Mouse (Mus musculus) adrenal gland, adult 18-20 months (tissue): ENCODE data around the gene Adarb1. TPM values are rescaled to one million over a fixed set of nuclear protein-coding genes. Genes with fewer than 3 reads are reported as not detected.
"Not testable (repeated sequence)": the region's sequence is repeated elsewhere in the genome, so short reads cannot be mapped to it uniquely, and the experiment has no call there.

ENCODE experiments used
- DNase-seq, 2 experiments: peaks; one replicate each; pipeline ENCODE4 v3.0.0; 2021 to 2022; ENCODE audit warnings: low spot score in 2 of 2
- total RNA-seq, 2 experiments: library from RNA; stranded (reverse); gene quantifications; 1 replicate in 1 of 2; 2 replicates in 1 of 2; pipeline ENCODE4 v1.2.3; 2021

The Adarb1 gene
- total RNA-seq, 2 experiments from 2014 or later = 31.3 to 113 TPM

GRCm38 (mm10) chr10:77321611-77322010 lies 96.5 kb downstream of the Adarb1 start:
- DNase-seq = no peak

GRCm38 (mm10) chr10:77321001-77321400 lies 97.1 kb downstream of the Adarb1 start:
- no peak for DNase-seq

- no peak for DNase-seq
These were observed 102.4 kb downstream of the Adarb1 start for GRCm38 (mm10) chr10:77315682-77316081.

- no peak for DNase-seq
These were observed 103.3 kb downstream of the Adarb1 start for GRCm38 (mm10) chr10:77314711-77315266.

DNA sequence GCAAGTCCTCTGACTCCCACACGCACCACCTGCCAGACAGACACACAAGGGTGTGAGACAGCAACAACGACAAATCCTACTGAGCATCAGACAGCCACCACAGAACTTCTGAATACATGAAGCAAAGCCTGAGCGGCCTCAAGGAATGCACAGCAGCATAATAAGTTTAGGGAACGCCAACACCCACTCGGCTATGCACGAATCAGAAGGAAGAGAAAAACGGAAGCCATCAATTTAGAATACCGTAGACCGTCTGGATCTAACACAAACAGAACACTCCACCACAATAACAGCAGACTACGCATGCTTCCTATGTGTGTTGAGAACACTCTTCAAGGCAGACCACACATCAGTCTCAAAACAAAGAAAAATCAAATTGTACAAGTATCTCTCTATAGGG lies 109.1 kb downstream of the Adarb1 start:
- no peak for DNase-seq

- no peak for DNase-seq
These were observed 112.3 kb downstream of the Adarb1 start for GRCm38 (mm10) chr10:77305766-77306165.

- DNase-seq = no peak
These were observed 113.1 kb downstream of the Adarb1 start for GRCm38 (mm10) chr10:77304840-77305533.

GRCm38 (mm10) chr10:77304362-77304761 lies 113.7 kb downstream of the Adarb1 start:
- no peak for DNase-seq

DNA sequence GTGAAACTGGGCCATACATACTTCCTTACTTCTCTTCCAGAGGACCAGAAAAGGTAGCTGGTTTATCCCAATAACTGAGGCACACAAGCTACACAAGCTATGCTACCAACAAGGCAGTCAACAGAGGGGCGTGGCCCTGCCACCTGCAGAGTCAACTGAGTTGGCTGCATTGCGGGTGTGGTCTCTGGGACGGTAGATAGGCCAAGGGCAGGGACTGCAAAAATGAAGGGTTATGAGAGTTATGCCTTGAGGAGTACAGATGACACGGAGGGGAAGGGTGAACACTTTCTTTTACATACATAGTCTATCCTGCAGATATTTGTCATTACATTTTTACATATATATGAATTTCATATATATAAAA lies 117.2 kb downstream of the Adarb1 start:
- DNase-seq = no peak

GRCm38 (mm10) chr10:77300237-77300933 lies 117.7 kb downstream of the Adarb1 start:
- no peak for DNase-seq

DNA sequence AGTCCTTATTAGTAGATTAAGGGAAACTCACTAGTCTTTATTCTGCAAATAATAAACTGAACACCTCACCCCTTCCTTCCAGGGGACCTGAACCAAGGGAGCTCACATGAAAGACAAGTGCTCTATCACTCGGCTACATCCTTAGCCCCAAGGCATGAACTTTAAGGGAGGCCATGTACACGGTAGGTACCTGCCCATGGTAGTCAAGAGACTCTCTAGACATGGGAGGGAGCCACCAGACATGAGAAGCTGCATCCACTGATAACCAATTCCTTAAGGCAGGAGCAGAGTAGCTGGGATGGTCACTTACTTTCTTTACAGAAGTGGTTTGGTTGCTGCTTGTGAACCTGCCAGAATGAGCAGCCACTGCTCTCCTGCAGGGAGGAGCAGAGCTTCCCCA lies 118.9 kb downstream of the Adarb1 start:
- no peak for DNase-seq

DNA sequence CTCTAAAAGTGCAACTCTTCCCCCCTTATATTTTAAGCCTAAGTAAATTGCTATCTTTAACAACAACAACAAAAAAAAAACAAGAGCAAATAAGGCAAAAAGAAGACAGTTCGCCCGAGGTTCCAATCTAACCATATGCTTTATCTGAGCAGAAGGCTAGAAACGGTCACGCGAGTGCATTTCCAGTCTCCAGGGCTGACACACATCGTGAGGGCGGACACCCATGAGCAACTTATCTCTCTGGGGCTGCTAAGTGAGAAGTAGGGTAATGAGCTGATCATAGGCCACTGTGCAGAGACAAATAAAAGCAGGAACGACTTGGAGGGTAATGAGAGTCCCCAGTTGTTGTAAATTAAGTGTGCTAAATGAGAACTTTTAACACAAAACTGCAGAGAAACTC lies 119.4 kb downstream of the Adarb1 start:
- DNase-seq = no peak

DNA sequence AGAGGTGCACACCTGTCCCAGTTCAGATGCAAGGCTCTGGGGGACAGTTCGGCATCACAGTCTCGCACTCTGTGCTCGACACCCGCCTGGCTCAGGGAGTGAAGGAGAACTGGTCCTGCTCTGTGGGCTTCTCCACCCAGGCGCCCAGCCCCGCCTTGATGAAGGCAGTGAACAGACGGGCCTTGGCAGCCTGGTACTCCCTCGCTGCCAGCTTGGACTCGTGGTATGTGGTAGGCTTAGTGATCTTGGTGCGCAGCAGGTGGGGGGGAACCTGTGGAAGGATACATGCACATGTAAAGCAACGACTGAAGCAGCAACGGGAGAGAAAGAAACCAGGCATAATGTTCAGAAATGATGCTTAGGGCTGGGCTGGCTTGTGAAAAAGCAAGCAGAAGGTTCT lies 123.4 kb downstream of the Adarb1 start:
- DNase-seq = no peak

GRCm38 (mm10) chr10:77290624-77291366 lies 127.3 kb downstream of the Adarb1 start:
- DNase-seq = no peak

DNA sequence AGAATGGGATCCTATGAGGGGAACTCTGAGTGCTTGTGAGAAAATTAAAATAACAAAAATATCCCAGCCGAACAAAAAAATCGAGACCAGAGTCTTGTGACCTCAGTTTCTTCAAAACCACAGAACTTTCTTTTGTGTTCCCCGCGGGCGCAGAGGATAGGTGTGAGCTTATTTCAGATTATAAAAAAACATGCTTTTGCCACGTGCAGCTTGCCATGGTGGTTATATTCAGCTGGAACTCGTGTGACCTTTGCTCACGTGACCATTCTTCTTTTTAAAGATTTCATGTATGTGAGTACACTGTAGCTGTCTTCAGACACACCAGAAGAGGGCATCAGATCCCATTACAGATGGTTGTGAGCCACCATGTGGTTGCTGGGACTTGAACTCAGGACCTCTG lies 128.5 kb downstream of the Adarb1 start:
- no peak for DNase-seq

DNA sequence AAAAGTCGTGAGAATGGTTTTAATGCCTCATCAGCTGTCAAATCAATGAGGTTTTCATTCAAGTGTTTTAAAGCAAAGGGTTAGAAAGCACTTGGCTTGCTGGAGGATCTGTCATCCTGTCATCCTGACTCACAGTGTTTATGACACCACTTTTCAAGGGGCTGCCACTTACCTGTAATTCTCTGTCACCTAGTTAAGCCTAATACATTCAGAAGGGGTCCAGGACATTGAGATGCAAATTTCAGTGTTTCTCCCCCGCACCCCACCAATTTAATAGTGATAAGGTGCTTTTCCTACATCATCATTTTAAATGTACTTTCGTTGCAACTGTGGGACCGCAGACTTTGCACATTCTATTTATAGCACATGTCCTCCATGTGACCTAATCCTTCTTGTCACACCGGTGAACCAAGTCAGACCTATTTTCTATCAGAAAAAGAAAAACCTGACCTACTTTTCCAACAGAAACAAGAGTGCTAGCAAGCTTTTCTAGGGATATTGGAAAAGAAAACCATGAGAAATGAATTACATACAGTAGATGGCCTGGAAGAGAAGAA lies 129.4 kb downstream of the Adarb1 start:
- no peak for DNase-seq

- no peak for DNase-seq
These were observed 130.4 kb downstream of the Adarb1 start for GRCm38 (mm10) chr10:77287626-77288025.

DNA sequence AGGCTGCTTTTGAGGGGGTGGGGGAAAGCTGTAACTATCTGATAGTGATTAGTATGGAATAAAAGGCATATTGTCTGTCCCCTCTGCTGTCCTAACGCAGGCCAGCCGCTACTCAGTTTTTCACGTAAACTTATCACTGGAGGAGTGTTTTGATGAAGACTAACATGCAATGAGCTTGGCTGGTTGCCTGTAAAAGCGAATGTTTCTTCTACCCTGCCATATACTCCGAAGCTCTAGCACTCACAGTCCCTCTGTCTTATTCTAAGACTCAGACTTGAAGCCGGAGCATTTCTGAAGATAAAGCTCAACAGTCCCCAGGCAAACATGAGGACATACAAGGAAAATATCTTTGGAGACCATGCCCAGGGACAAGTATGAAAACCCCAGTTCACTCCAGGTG lies 133.2 kb downstream of the Adarb1 start:
- no peak for DNase-seq

- DNase-seq = peak; percentile 74 to 75
These were observed 135.2 kb downstream of the Adarb1 start for GRCm38 (mm10) chr10:77282822-77283221.

- not testable (repeated sequence) for DNase-seq
These were observed 136.0 kb downstream of the Adarb1 start for GRCm38 (mm10) chr10:77282085-77282484.

GRCm38 (mm10) chr10:77273798-77274197 lies 144.3 kb downstream of the Adarb1 start:
- DNase-seq = no peak
